Mouse (Mus musculus) heart, adult 9 months (tissue): ENCODE results near the gene Myf6.

Experiments
- DNase-seq, 2 experiments: peaks; one replicate each; pipeline ENCODE4 v3.0.0; 2022; ENCODE audit warnings: low spot score in 2 of 2

The Myf6 gene

GRCm38 (mm10) chr10:107494568-107494967 lies at the start of gene Myf6:
Myf6 (minus strand) TSS chr10:107494737.
- DNase-seq: no peak

GRCm38 (mm10) chr10:107543026-107543425 lies 48.5 kb upstream of the Myf6 start:
- DNase-seq: no peak

GRCm38 (mm10) chr10:107528758-107529157 lies 34.2 kb upstream of the Myf6 start:
- no peak for DNase-seq

GRCm38 (mm10) chr10:107519216-107519615 lies 24.7 kb upstream of the Myf6 start:
- DNase-seq: no peak

- no peak for DNase-seq
Measured at GRCm38 (mm10) chr10:107516641-107517040, 22.1 kb upstream of the Myf6 start.

GRCm38 (mm10) chr10:107514735-107515134 lies 20.2 kb upstream of the Myf6 start:
- DNase-seq: no peak

- DNase-seq: no peak
Measured at GRCm38 (mm10) chr10:107506397-107506796, 11.9 kb upstream of the Myf6 start.

GRCm38 (mm10) chr10:107503430-107503829 lies 8.9 kb upstream of the Myf6 start:
- peak in 1 of 2 experiments; percentile 20 for DNase-seq

GRCm38 (mm10) chr10:107502193-107502592 lies 7.7 kb upstream of the Myf6 start:
- DNase-seq: no peak

- peak; percentile 25 to 35 for DNase-seq
Measured at GRCm38 (mm10) chr10:107499656-107500055, 5.1 kb upstream of the Myf6 start.

GRCm38 (mm10) chr10:107496402-107496801 lies 1.9 kb upstream of the Myf6 start:
- DNase-seq: no peak

GRCm38 (mm10) chr10:107493580-107494474 lies 710 bp downstream of the Myf6 start:
- DNase-seq: no peak

GRCm38 (mm10) chr10:107492867-107493579 lies 1.5 kb downstream of the Myf6 start:
- DNase-seq: no peak

- no peak for DNase-seq
Measured at GRCm38 (mm10) chr10:107488654-107489315, 5.8 kb downstream of the Myf6 start.

GRCm38 (mm10) chr10:107486770-107487169 lies 7.8 kb downstream of the Myf6 start:
- DNase-seq: no peak

- DNase-seq: no peak
Measured at GRCm38 (mm10) chr10:107485870-107486269, 8.7 kb downstream of the Myf6 start, which contains the start of gene Myf5. Myf5 (minus strand) TSS chr10:107486134.

- DNase-seq: no peak
Measured at GRCm38 (mm10) chr10:107484050-107484449, 10.5 kb downstream of the Myf6 start.

- DNase-seq: no peak
Measured at GRCm38 (mm10) chr10:107473497-107473896, 21.0 kb downstream of the Myf6 start.

- no peak for DNase-seq
Measured at GRCm38 (mm10) chr10:107471712-107472111, 22.8 kb downstream of the Myf6 start.

GRCm38 (mm10) chr10:107467819-107468218 lies 26.7 kb downstream of the Myf6 start:
- DNase-seq: no peak

GRCm38 (mm10) chr10:107449496-107450330 lies 44.8 kb downstream of the Myf6 start:
- no peak for DNase-seq
